Comparison of ENCODE assay signal across 25 mouse cellular contexts in the genomic region with DNA sequence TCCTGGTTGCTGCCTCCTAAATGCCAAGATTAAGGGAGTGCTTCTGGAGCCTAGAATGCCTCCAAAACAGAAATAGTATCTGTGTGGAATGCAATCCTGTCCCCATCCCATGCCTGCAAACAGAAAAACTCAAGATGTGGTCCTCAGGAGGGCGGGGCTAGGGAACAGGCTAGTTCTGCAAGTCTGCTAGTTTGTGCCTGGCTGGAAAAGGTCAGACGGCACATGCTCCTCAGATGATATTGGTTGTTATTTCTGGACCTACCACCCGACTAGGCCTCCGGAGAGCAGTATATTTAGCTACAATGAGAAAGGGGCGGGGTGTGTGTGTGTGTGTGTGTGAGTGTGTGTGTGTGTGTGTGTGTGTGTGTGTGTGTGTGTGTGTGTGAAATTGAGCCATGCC.
DNase-seq lines count a peak whose midpoint lies in the region; ATAC-seq lines count a peak whose summit lies in the region.
"Had no signal": no experiment of that assay in that cellular context is flagged by ENCODE, and none has a peak within 500 bp of the region (broad histone marks: within the 10 kb centered on the region; RNA-seq: fewer than 3 reads in every experiment).

No protein-coding gene starts in this region.

- H3K9ac ChIP-seq in forebrain, embryonic 11.5 days (ENCODE audit: low read length): no peak overlapping the region
- H3K9ac ChIP-seq in heart, embryonic 12.5 days: no peak overlapping the region
- H3K9ac ChIP-seq: forebrain, postnatal 0 days; kidney, embryonic 15.5 days; limb, embryonic 12.5 days; liver, postnatal 0 days; stomach, embryonic 15.5 days had no signal

- 85% methylated on average over 5 of the region's 5 CpGs for WGBS in forebrain, embryonic 11.5 days
- WGBS in forebrain, embryonic 10.5 days: 92% methylated on average over 5 of the region's 5 CpGs
- 37% methylated on average over 5 of the region's 5 CpGs for WGBS in heart, embryonic 12.5 days

- peak; percentile 33 for DNase-seq in forebrain, embryonic 11.5 days (ENCODE audit: low spot score)
- DNase-seq in forebrain, embryonic 10.5 days (ENCODE audit: extremely low spot score, low spot score): no peak
- DNase-seq in gastrocnemius, postnatal 14 days: peak; percentile 34
- peak; percentile 60 to 73 for DNase-seq in heart, postnatal 10 days
- no peak for DNase-seq in layer of hippocampus, adult 18-20 months (ENCODE audit: low spot score in 2 of 2)
- no peak for DNase-seq in cerebellum, postnatal 25 days
- DNase-seq in spleen, adult 12 weeks (ENCODE audit: low spot score): no peak
- DNase-seq: adrenal gland, postnatal 14 days; cerebellum, adult 2 months; cerebellum, postnatal 36 days; forebrain, postnatal 0 days; kidney, postnatal 36 days; layer of hippocampus, adult 9-11 months; liver, postnatal 0 days; thymus, postnatal 25 days had no signal

- no peak for ATAC-seq in forebrain, embryonic 11.5 days (replicated peaks; ENCODE audit: low FRiP score)
- no peak for ATAC-seq in heart, embryonic 12.5 days (ENCODE audit: insufficient number of reproducible peaks, low FRiP score)
- ATAC-seq: forebrain, postnatal 0 days; hindbrain, postnatal 0 days; intestine, postnatal 0 days; liver, postnatal 0 days; lung, postnatal 0 days had no signal

- H3K4me2 ChIP-seq in forebrain, embryonic 11.5 days (ENCODE audit: low read depth, low read length, severe bottlenecking): no peak overlapping the region
- no peak overlapping the region for H3K4me2 ChIP-seq in heart, embryonic 12.5 days
- H3K4me2 ChIP-seq: kidney, embryonic 15.5 days; limb, embryonic 12.5 days; liver, embryonic 11.5 days; midbrain, embryonic 11.5 days; stomach, embryonic 15.5 days had no signal

- H3K27ac ChIP-seq in forebrain, embryonic 11.5 days (ENCODE audit: low read depth, low read length): no peak overlapping the region
- H3K27ac ChIP-seq in forebrain, embryonic 10.5 days: no peak overlapping the region
- H3K27ac ChIP-seq in heart, embryonic 12.5 days (ENCODE audit: poor library complexity, severe bottlenecking): peak overlapping the region; percentile 59
- H3K27ac ChIP-seq: hindbrain, embryonic 10.5 days; hindbrain, postnatal 0 days; kidney, embryonic 15.5 days; limb, embryonic 12.5 days; stomach, embryonic 15.5 days had no signal

- no peaks in the 10 kb centered on the region for H3K9me3 ChIP-seq in forebrain, embryonic 11.5 days (ENCODE audit: control insufficient read depth, low read length)
- no peaks in the 10 kb centered on the region for H3K9me3 ChIP-seq in forebrain, embryonic 10.5 days
- no peaks in the 10 kb centered on the region for H3K9me3 ChIP-seq in heart, embryonic 12.5 days (replicated peaks)
- H3K9me3 ChIP-seq: hindbrain, embryonic 10.5 days; kidney, embryonic 15.5 days; limb, embryonic 12.5 days; stomach, embryonic 15.5 days had no signal

- no peaks in the 10 kb centered on the region for H3K4me1 ChIP-seq in forebrain, embryonic 11.5 days (replicated peaks; ENCODE audit: control insufficient read depth, insufficient read depth, low read length)
- H3K4me1 ChIP-seq in forebrain, embryonic 10.5 days: no peaks in the 10 kb centered on the region
- H3K4me1 ChIP-seq in heart, embryonic 12.5 days (replicated peaks): peaks cover 27% of the 10 kb centered on the region
- H3K4me1 ChIP-seq: hindbrain, embryonic 10.5 days; kidney, embryonic 15.5 days; limb, embryonic 12.5 days; stomach, embryonic 15.5 days had no signal

- H3K36me3 ChIP-seq in forebrain, embryonic 11.5 days (ENCODE audit: control insufficient read depth, insufficient read depth, low read length): no peaks in the 10 kb centered on the region
- no peaks in the 10 kb centered on the region for H3K36me3 ChIP-seq in forebrain, embryonic 10.5 days (replicated peaks)
- no peaks in the 10 kb centered on the region for H3K36me3 ChIP-seq in heart, embryonic 12.5 days
- H3K36me3 ChIP-seq: hindbrain, embryonic 10.5 days; kidney, embryonic 15.5 days; limb, embryonic 12.5 days; stomach, embryonic 15.5 days had no signal

- intact Hi-C loops in gastrocnemius, postnatal 14 days (cut with DNase I; ENCODE audit: low total_unique reads): no loop called here
- intact Hi-C loops in heart, postnatal 10 days (cut with DNase I): no loop called here

- H3K27me3 ChIP-seq in forebrain, embryonic 11.5 days (ENCODE audit: control insufficient read depth, insufficient read depth, low read length): no peaks in the 10 kb centered on the region
- H3K27me3 ChIP-seq in forebrain, embryonic 10.5 days (ENCODE audit: poor library complexity, severe bottlenecking): no peaks in the 10 kb centered on the region
- H3K27me3 ChIP-seq in heart, embryonic 12.5 days (replicated peaks): no peaks in the 10 kb centered on the region
- H3K27me3 ChIP-seq: kidney, embryonic 15.5 days; limb, embryonic 12.5 days; stomach, embryonic 15.5 days had no signal

- no peak overlapping the region for H3K4me3 ChIP-seq in forebrain, embryonic 11.5 days (ENCODE audit: low read depth, low read length)
- H3K4me3 ChIP-seq in forebrain, embryonic 10.5 days: no peak overlapping the region
- no peak overlapping the region for H3K4me3 ChIP-seq in heart, embryonic 12.5 days
- H3K4me3 ChIP-seq: hindbrain, embryonic 10.5 days; kidney, embryonic 15.5 days; limb, embryonic 12.5 days; stomach, embryonic 15.5 days had no signal

Comparison
In these comparisons a context has a peak if more than half of its experiments do, and no peak if none do; other contexts are left out.
1. DNase-seq: peak in forebrain, embryonic 11.5 days (single experiment), gastrocnemius, postnatal 14 days (single experiment) and heart, postnatal 10 days (2 of 2); none in forebrain, embryonic 10.5 days (single experiment), layer of hippocampus, adult 18-20 months (0 of 2), cerebellum, postnatal 25 days (0 of 2) and spleen, adult 12 weeks (single experiment).